Mouse (Mus musculus): ENCODE results near the gene Htr3b.

GRCm38 (mm10) chr9:48976661-48977355, 12.0 kb upstream of the Htr3b start:
- TF ChIP-seq POLR2A (IDR thresholded peaks at IDR 0.05; ENCODE audit: low read depth, low read length), result no peak
- TF ChIP-seq CTCF (conservative IDR thresholded peaks at IDR 0.05 in 1 of 2, IDR thresholded peaks at IDR 0.05 in 1 of 2; ENCODE audit: low read depth in 2 of 2, low read length in 2 of 2), result no peak
- no peak for TF ChIP-seq TCF12 (IDR thresholded peaks at IDR 0.05; ENCODE audit: low read depth, low read length)
- no peak for TF ChIP-seq NELFE (IDR thresholded peaks at IDR 0.05; ENCODE audit: low read depth, low read length)
- no peak for TF ChIP-seq EP300 (IDR thresholded peaks at IDR 0.05; ENCODE audit: low read length)
- no peak for TF ChIP-seq CHD2 (IDR thresholded peaks at IDR 0.05; ENCODE audit: low read length)
- TF ChIP-seq MAX (IDR thresholded peaks at IDR 0.05; ENCODE audit: low read length), result no peak
- no peak for TF ChIP-seq JUN (IDR thresholded peaks at IDR 0.05; ENCODE audit: insufficient read depth, low read depth, low read length)
- TF ChIP-seq MXI1 (IDR thresholded peaks at IDR 0.05; ENCODE audit: low read depth, low read length), result no peak

All from CH12.LX (cell line).